Mouse (Mus musculus): ENCODE measurements around the gene Scaf8. TPM values are rescaled to one million over a fixed set of nuclear protein-coding genes. Genes with fewer than 3 reads are reported as not detected.
"Not testable (repeated sequence)": the region's sequence is repeated elsewhere in the genome, so short reads cannot be mapped to it uniquely, and the experiment has no call there.

Gene Scaf8
- polyA plus RNA-seq, 1 experiment from 2014 or later: 19.3 TPM

GRCm38 (mm10) chr17:3195483-3195882 is 80.7 kb downstream of the Scaf8 start:
- H3K27me3 ChIP-seq (ENCODE audit: control insufficient read depth, insufficient read depth, low read length): not testable (repeated sequence)

GRCm38 (mm10) chr17:3200328-3200727 is 85.6 kb downstream of the Scaf8 start:
- Histone ChIP-seq H3K9ac (no peak overlapping the region), H3K27me3 (ENCODE audit: control insufficient read depth, insufficient read depth, low read length) (no peaks in the 10 kb centered on the region), H3K4me1 (replicated peaks; ENCODE audit: control insufficient read depth, insufficient read depth, low read length) (no peaks in the 10 kb centered on the region), H3K27ac (no peak overlapping the region), H3K36me3 (replicated peaks; ENCODE audit: control insufficient read depth, insufficient read depth) (peaks cover 61% of the 10 kb centered on the region), H3K4me2 (replicated peaks) (no peak overlapping the region), H3K4me3 (replicated peaks; ENCODE audit: low read length) (no peak overlapping the region), H3K9me3 (ENCODE audit: control insufficient read depth, low read length) (no peaks in the 10 kb centered on the region)
- DNase-seq (ENCODE audit: low spot score) (no peak), ATAC-seq (ENCODE audit: low FRiP score) (no peak)
- WGBS: 91% methylated on average over 8 of the region's 8 CpGs

More at GRCm38 (mm10) chr17:3195483-3195882, 80.7 kb downstream of the Scaf8 start:
- not testable (repeated sequence) for DNase-seq (ENCODE audit: low spot score); H3K4me2 ChIP-seq (replicated peaks); H3K9me3 ChIP-seq (ENCODE audit: control insufficient read depth, low read length); H3K9ac ChIP-seq; ATAC-seq (ENCODE audit: low FRiP score); H3K4me3 ChIP-seq (replicated peaks; ENCODE audit: low read length); H3K4me1 ChIP-seq (replicated peaks; ENCODE audit: control insufficient read depth, insufficient read depth, low read length); H3K27ac ChIP-seq
- peaks cover 76% of the 10 kb centered on the region for H3K36me3 ChIP-seq (replicated peaks; ENCODE audit: control insufficient read depth, insufficient read depth)

GRCm38 (mm10) chr17:3203916-3204315 is 89.1 kb downstream of the Scaf8 start:
- ATAC-seq (ENCODE audit: low FRiP score): no peak
- no peak overlapping the region for H3K9ac ChIP-seq
- DNase-seq (ENCODE audit: low spot score): no peak
- no peak overlapping the region for H3K27ac ChIP-seq
- peaks cover 33% of the 10 kb centered on the region for H3K36me3 ChIP-seq (replicated peaks; ENCODE audit: control insufficient read depth, insufficient read depth)
- H3K4me1 ChIP-seq (replicated peaks; ENCODE audit: control insufficient read depth, insufficient read depth, low read length): no peaks in the 10 kb centered on the region
- 87% methylated on average over 4 of the region's 4 CpGs for WGBS
- H3K4me3 ChIP-seq (replicated peaks; ENCODE audit: low read length): no peak overlapping the region
- H3K4me2 ChIP-seq (replicated peaks): no peak overlapping the region
- no peaks in the 10 kb centered on the region for H3K27me3 ChIP-seq (ENCODE audit: control insufficient read depth, insufficient read depth, low read length)
- no peaks in the 10 kb centered on the region for H3K9me3 ChIP-seq (ENCODE audit: control insufficient read depth, low read length)

- Histone ChIP-seq H3K9ac (no peak overlapping the region), H3K4me3 (replicated peaks; ENCODE audit: low read length) (no peak overlapping the region), H3K36me3 (replicated peaks; ENCODE audit: control insufficient read depth, insufficient read depth) (peaks cover 30% of the 10 kb centered on the region; the same call in 1 of the 2 replicates), H3K27me3 (ENCODE audit: control insufficient read depth, insufficient read depth, low read length) (no peaks in the 10 kb centered on the region), H3K4me2 (replicated peaks) (no peak overlapping the region), H3K27ac (no peak overlapping the region), H3K4me1 (replicated peaks; ENCODE audit: control insufficient read depth, insufficient read depth, low read length) (no peaks in the 10 kb centered on the region), H3K9me3 (ENCODE audit: control insufficient read depth, low read length) (no peaks in the 10 kb centered on the region)
- 92% methylated on average over 7 of the region's 7 CpGs for WGBS
- no peak for DNase-seq (ENCODE audit: low spot score)
- ATAC-seq (ENCODE audit: low FRiP score): no peak
Measured at GRCm38 (mm10) chr17:3204826-3205405, 90.1 kb downstream of the Scaf8 start.

- H3K4me1 ChIP-seq (replicated peaks; ENCODE audit: control insufficient read depth, insufficient read depth, low read length): no peaks in the 10 kb centered on the region
- H3K36me3 ChIP-seq (replicated peaks; ENCODE audit: control insufficient read depth, insufficient read depth): peaks cover 20% of the 10 kb centered on the region; the same call in 1 of the 2 replicates
- no peaks in the 10 kb centered on the region for H3K9me3 ChIP-seq (ENCODE audit: control insufficient read depth, low read length)
- no peaks in the 10 kb centered on the region for H3K27me3 ChIP-seq (ENCODE audit: control insufficient read depth, insufficient read depth, low read length)
- no peak overlapping the region for H3K4me2 ChIP-seq (replicated peaks)
- ATAC-seq (ENCODE audit: low FRiP score) (no peak), DNase-seq (ENCODE audit: low spot score) (no peak)
- no peak overlapping the region for H3K9ac ChIP-seq
- H3K27ac ChIP-seq: no peak overlapping the region
- H3K4me3 ChIP-seq (replicated peaks; ENCODE audit: low read length): no peak overlapping the region
- WGBS: 74% methylated on average over 2 of the region's 2 CpGs
Measured at GRCm38 (mm10) chr17:3206527-3207398, 92.0 kb downstream of the Scaf8 start.

- Histone ChIP-seq H3K4me3 (replicated peaks; ENCODE audit: low read length) (no peak overlapping the region), H3K9ac (no peak overlapping the region), H3K4me2 (replicated peaks) (no peak overlapping the region), H3K36me3 (replicated peaks; ENCODE audit: control insufficient read depth, insufficient read depth) (peaks cover 20% of the 10 kb centered on the region; the same call in 1 of the 2 replicates), H3K27me3 (ENCODE audit: control insufficient read depth, insufficient read depth, low read length) (no peaks in the 10 kb centered on the region), H3K4me1 (replicated peaks; ENCODE audit: control insufficient read depth, insufficient read depth, low read length) (no peaks in the 10 kb centered on the region), H3K27ac (no peak overlapping the region), H3K9me3 (ENCODE audit: control insufficient read depth, low read length) (no peaks in the 10 kb centered on the region)
- DNase-seq (ENCODE audit: low spot score) (no peak), ATAC-seq (ENCODE audit: low FRiP score) (no peak)
- WGBS: 93% methylated on average over 6 of the region's 6 CpGs
Measured at GRCm38 (mm10) chr17:3207529-3208240, 92.9 kb downstream of the Scaf8 start.

GRCm38 (mm10) chr17:3208471-3208870 is 93.7 kb downstream of the Scaf8 start:
- Histone ChIP-seq H3K9ac (no peak overlapping the region), H3K4me2 (replicated peaks) (no peak overlapping the region), H3K4me3 (replicated peaks; ENCODE audit: low read length) (no peak overlapping the region), H3K9me3 (ENCODE audit: control insufficient read depth, low read length) (no peaks in the 10 kb centered on the region), H3K4me1 (replicated peaks; ENCODE audit: control insufficient read depth, insufficient read depth, low read length) (no peaks in the 10 kb centered on the region), H3K27me3 (ENCODE audit: control insufficient read depth, insufficient read depth, low read length) (no peaks in the 10 kb centered on the region), H3K27ac (no peak overlapping the region), H3K36me3 (replicated peaks; ENCODE audit: control insufficient read depth, insufficient read depth) (peaks cover 15% of the 10 kb centered on the region; the same call in 1 of the 2 replicates)
- ATAC-seq (ENCODE audit: low FRiP score): no peak
- 97% methylated on average over 1 of the region's 1 CpGs for WGBS
- no peak for DNase-seq (ENCODE audit: low spot score)

- Histone ChIP-seq H3K27ac (no peak overlapping the region), H3K9ac (no peak overlapping the region), H3K4me3 (replicated peaks; ENCODE audit: low read length) (no peak overlapping the region), H3K4me1 (replicated peaks; ENCODE audit: control insufficient read depth, insufficient read depth, low read length) (no peaks in the 10 kb centered on the region), H3K9me3 (ENCODE audit: control insufficient read depth, low read length) (no peaks in the 10 kb centered on the region), H3K36me3 (replicated peaks; ENCODE audit: control insufficient read depth, insufficient read depth) (peaks cover 10% of the 10 kb centered on the region; the same call in 1 of the 2 replicates), H3K27me3 (ENCODE audit: control insufficient read depth, insufficient read depth, low read length) (no peaks in the 10 kb centered on the region), H3K4me2 (replicated peaks) (no peak overlapping the region)
- ATAC-seq (ENCODE audit: low FRiP score) (no peak), DNase-seq (ENCODE audit: low spot score) (no peak)
- WGBS: 94% methylated on average over 4 of the region's 4 CpGs
Measured at GRCm38 (mm10) chr17:3209581-3209980, 94.8 kb downstream of the Scaf8 start.

GRCm38 (mm10) chr17:3210134-3210533 is 95.4 kb downstream of the Scaf8 start:
- 98% methylated on average over 5 of the region's 5 CpGs for WGBS
- no peak for ATAC-seq (ENCODE audit: low FRiP score)
- Histone ChIP-seq H3K27me3 (ENCODE audit: control insufficient read depth, insufficient read depth, low read length) (no peaks in the 10 kb centered on the region), H3K9me3 (ENCODE audit: control insufficient read depth, low read length) (no peaks in the 10 kb centered on the region), H3K4me2 (replicated peaks) (no peak overlapping the region), H3K27ac (no peak overlapping the region), H3K9ac (no peak overlapping the region), H3K4me3 (replicated peaks; ENCODE audit: low read length) (no peak overlapping the region), H3K4me1 (replicated peaks; ENCODE audit: control insufficient read depth, insufficient read depth, low read length) (no peaks in the 10 kb centered on the region), H3K36me3 (replicated peaks; ENCODE audit: control insufficient read depth, insufficient read depth) (peaks cover 5% of the 10 kb centered on the region; the same call in 1 of the 2 replicates)
- no peak for DNase-seq (ENCODE audit: low spot score)

All from hindbrain, embryonic 14.5 days (tissue).